Mouse (Mus musculus) spleen, adult 2 months (tissue): Measurements from ENCODE around the gene Scn4a.

Source experiments
- CTCF ChIP-seq: fragments of 200-500 bp; IDR thresholded peaks from 2 replicates; pipeline ENCODE4 v1.5.1; 2011; ENCODE audit warnings: mild to moderate bottlenecking, inconsistent platforms; ENCODE audit not compliant: insufficient read depth, insufficient read length, insufficient replicate concordance; ENCODE audit errors: extremely low read depth
- POLR2A ChIP-seq: fragments of 200-500 bp; IDR thresholded peaks from 2 replicates; pipeline ENCODE4 v1.6.1; 2011; ENCODE audit warnings: low read depth, low read length, inconsistent platforms

- TF ChIP-seq CTCF (no peak), POLR2A (no peak)
Measured at GRCm38 (mm10) chr11:106305348-106306064, 47.6 kb downstream of the Scn4a start.
